Mouse (Mus musculus) liver, postnatal 0 days (tissue): Measurements from ENCODE around the gene Sub1.

ENCODE experiments used
- CTCF ChIP-seq: sonication (generic); IDR thresholded peaks from 2 replicates; pipeline ENCODE4 v1.5.1; 2016; ENCODE audit warnings: antibody characterized with exemption, low read depth
- EP300 ChIP-seq: IDR thresholded peaks from 2 replicates; pipeline ENCODE4 v1.6.1; 2016; ENCODE audit warnings: antibody characterized with exemption, low read depth, mild to moderate bottlenecking

DNA sequence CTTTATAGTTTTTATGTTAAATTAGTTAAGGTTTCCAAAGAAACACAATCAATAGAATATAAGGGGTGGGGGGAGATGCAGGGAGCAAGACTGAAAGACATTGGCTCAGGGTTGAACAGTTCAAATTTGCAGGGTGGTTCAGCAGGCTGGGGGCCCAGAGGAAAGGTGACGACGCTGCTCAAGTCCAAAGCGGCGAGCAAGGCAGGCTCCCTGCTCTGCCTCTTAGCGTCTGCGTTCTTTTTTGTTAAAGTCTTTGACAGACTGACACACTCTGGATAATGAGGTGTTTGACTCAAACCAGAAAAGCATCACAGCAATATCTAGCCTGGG, 21.6 kb upstream of the Sub1 start:
- TF ChIP-seq EP300: no peak
- TF ChIP-seq CTCF: no peak
